Mouse (Mus musculus) G1E (cell line): ENCODE data around the gene Elp5.

Experiments
- CTCF ChIP-seq: IDR thresholded peaks from 2 replicates; pipeline ENCODE4 v1.5.1; 2012; ENCODE audit warnings: low read depth, low read length, inconsistent platforms, mixed read lengths
- GATA1 ChIP-seq: IDR thresholded peaks from 2 replicates; pipeline ENCODE4 v1.6.1; 2012; ENCODE audit warnings: borderline replicate concordance, low read length, inconsistent platforms, mixed read lengths
- GATA2 ChIP-seq: IDR thresholded peaks from 2 replicates; pipeline ENCODE4 v1.6.1; 2012; ENCODE audit warnings: low read depth, low read length, inconsistent platforms, borderline replicate concordance
- POLR2AphosphoS5 ChIP-seq: IDR thresholded peaks from 2 replicates; pipeline ENCODE4 v1.6.1; 2012; ENCODE audit warnings: low read depth, low read length, inconsistent platforms; ENCODE audit not compliant: insufficient replicate concordance

- TF ChIP-seq GATA2 (no peak), CTCF (no peak), POLR2AphosphoS5 (no peak), GATA1 (no peak)
Observed at GRCm38 (mm10) chr11:69940962-69941361, 41.4 kb downstream of the Elp5 start.
